Mouse (Mus musculus) MEL (cell line): ENCODE measurements around the gene Nfkbib. TPM values are rescaled to one million over a fixed set of nuclear protein-coding genes. Genes with fewer than 3 reads are reported as not detected.

Experiments used
- DNase-seq: peaks from one replicate; pipeline ENCODE4 v3.0.0; 2011; ENCODE audit warnings: low read depth, low spot score
- H3K27ac ChIP-seq: 2 replicates; pipeline ENCODE4 v1.5.1; 2012; ENCODE audit warnings: low read depth, mild to moderate bottlenecking, control low read depth, low read length, moderate library complexity; ENCODE audit not compliant: control insufficient read depth
- H3K27me3 ChIP-seq, 2 experiments: fragments of 150-350 bp in 1 of 2; sonication (generic) in 1 of 2; 2 replicates each; pipeline ENCODE4 v1.6.1; 2012; ENCODE audit warnings: low read length in 2 of 2, mild to moderate bottlenecking in 2 of 2, improper control_type of control experiment in 1 of 2, moderate library complexity in 1 of 2; ENCODE audit not compliant: insufficient read depth in 2 of 2, control insufficient read depth in 1 of 2
- H3K36me3 ChIP-seq, 2 experiments: 2 replicates each; pipeline ENCODE4 v1.6.1; 2012 to 2014; ENCODE audit warnings: low read length in 2 of 2, improper control_type of control experiment in 1 of 2, inconsistent platforms in 1 of 2, mild to moderate bottlenecking in 1 of 2; ENCODE audit not compliant: insufficient read depth in 2 of 2, control insufficient read depth in 1 of 2
- H3K4me1 ChIP-seq, 2 experiments: fragments of 150-350 bp in 1 of 2; sonication (generic) in 1 of 2; 2 replicates each; pipeline ENCODE4 v1.6.1; 2012; ENCODE audit warnings: low read length in 2 of 2, improper control_type of control experiment in 1 of 2, mild to moderate bottlenecking in 1 of 2; ENCODE audit not compliant: insufficient read depth in 2 of 2, control insufficient read depth in 1 of 2
- H3K4me3 ChIP-seq, 2 experiments: fragments of 150-350 bp in 1 of 2; sonication (generic) in 1 of 2; 2 replicates each; pipeline ENCODE4 v1.5.1; 2012; ENCODE audit warnings: low read depth in 2 of 2, low read length in 2 of 2, mild to moderate bottlenecking in 2 of 2, moderate library complexity in 2 of 2, control low read depth in 1 of 2, improper control_type of control experiment in 1 of 2; ENCODE audit not compliant: control insufficient read depth in 1 of 2, insufficient read depth in 1 of 2
- H3K79me2 ChIP-seq: 2 replicates; pipeline ENCODE4 v1.6.1; 2012; ENCODE audit warnings: mild to moderate bottlenecking, low read length, moderate library complexity; ENCODE audit not compliant: control insufficient read depth, poor library complexity, insufficient read depth
- H3K9ac ChIP-seq: 2 replicates; pipeline ENCODE4 v1.6.1; 2012; ENCODE audit warnings: low read depth, mild to moderate bottlenecking, control low read depth, low read length, moderate library complexity; ENCODE audit not compliant: control insufficient read depth, poor library complexity, severe bottlenecking
- H3K9me3 ChIP-seq: fragments of 150-350 bp; sonication (generic); replicated peaks from 2 replicates; pipeline ENCODE4 v1.6.1; 2012; ENCODE audit warnings: mild to moderate bottlenecking, low read length, improper control_type of control experiment, moderate library complexity; ENCODE audit not compliant: insufficient read depth
- CHD2 ChIP-seq: IDR thresholded peaks from 2 replicates; pipeline ENCODE4 v1.6.1; 2011; ENCODE audit warnings: low read length, improper control_type of control experiment
- CTCF ChIP-seq, 3 experiments: IDR thresholded peaks in 2 of 3; conservative IDR thresholded peaks in 1 of 3; 2 replicates each; pipeline ENCODE4 v1.5.1; 2011 to 2012; ENCODE audit warnings: low read length in 3 of 3, low read depth in 2 of 3, mild to moderate bottlenecking in 2 of 3, improper control_type of control experiment in 1 of 3, inconsistent platforms in 1 of 3, mixed read lengths in 1 of 3, moderate library complexity in 1 of 3; ENCODE audit not compliant: control insufficient read depth in 1 of 3, insufficient read depth in 1 of 3, poor library complexity in 1 of 3, severe bottlenecking in 1 of 3
- E2F4 ChIP-seq: IDR thresholded peaks from 2 replicates; pipeline ENCODE4 v1.6.1; 2011; ENCODE audit warnings: low read depth, low read length, improper control_type of control experiment, borderline replicate concordance
- ELF1 ChIP-seq: IDR thresholded peaks from 2 replicates; pipeline ENCODE4 v1.6.1; 2014; ENCODE audit warnings: low read depth, mild to moderate bottlenecking, inconsistent platforms, low read length, improper control_type of control experiment, moderate library complexity
- GABPA ChIP-seq: IDR thresholded peaks from 2 replicates; pipeline ENCODE4 v1.6.1; 2012; ENCODE audit warnings: low read depth, mild to moderate bottlenecking, inconsistent platforms, low read length, improper control_type of control experiment, moderate library complexity
- GATA1 ChIP-seq: IDR thresholded peaks from 2 replicates; pipeline ENCODE4 v1.6.1; 2011; ENCODE audit warnings: low read depth, low read length, improper control_type of control experiment
- MAFK ChIP-seq: IDR thresholded peaks from 2 replicates; pipeline ENCODE4 v1.6.1; 2011; ENCODE audit warnings: low read depth, mild to moderate bottlenecking, low read length, improper control_type of control experiment, borderline replicate concordance
- MAZ ChIP-seq: IDR thresholded peaks from 2 replicates; pipeline ENCODE4 v1.6.1; 2012; ENCODE audit warnings: low read depth, mild to moderate bottlenecking, inconsistent platforms, low read length, improper control_type of control experiment
- MEF2A ChIP-seq: IDR thresholded peaks from 2 replicates; pipeline ENCODE4 v1.6.1; 2014; ENCODE audit warnings: low read depth, mild to moderate bottlenecking, inconsistent platforms, low read length, improper control_type of control experiment; ENCODE audit not compliant: poor library complexity, insufficient replicate concordance, severe bottlenecking; ENCODE audit errors: extremely low read depth
- MYB ChIP-seq: IDR thresholded peaks from 2 replicates; pipeline ENCODE4 v1.6.1; 2011; ENCODE audit warnings: mild to moderate bottlenecking, low read depth, low read length, improper control_type of control experiment
- NELFE ChIP-seq: IDR thresholded peaks from 2 replicates; pipeline ENCODE4 v1.6.1; 2011; ENCODE audit warnings: low read depth, low read length, improper control_type of control experiment
- NRF1 ChIP-seq: IDR thresholded peaks from 2 replicates; pipeline ENCODE4 v1.6.1; 2014; ENCODE audit warnings: low read depth, mild to moderate bottlenecking, inconsistent platforms, low read length, improper control_type of control experiment, moderate library complexity; ENCODE audit not compliant: poor library complexity, insufficient read depth, severe bottlenecking
- POLR2A ChIP-seq, 2 experiments: IDR thresholded peaks; 2 replicates each; pipeline ENCODE4 v1.6.1; 2011 to 2012; ENCODE audit warnings: low read length in 2 of 2, mild to moderate bottlenecking in 2 of 2, control low read depth in 1 of 2, improper control_type of control experiment in 1 of 2, low read depth in 1 of 2, moderate library complexity in 1 of 2; ENCODE audit not compliant: control insufficient read depth in 1 of 2, insufficient read depth in 1 of 2, poor library complexity in 1 of 2
- POLR2AphosphoS2 ChIP-seq: IDR thresholded peaks from 2 replicates; pipeline ENCODE4 v1.6.1; 2011; ENCODE audit warnings: low read length, improper control_type of control experiment
- RAD21 ChIP-seq: IDR thresholded peaks from 2 replicates; pipeline ENCODE4 v1.6.1; 2011; ENCODE audit warnings: mild to moderate bottlenecking, low read depth, low read length, improper control_type of control experiment
- RCOR1 ChIP-seq: IDR thresholded peaks from 2 replicates; pipeline ENCODE4 v1.6.1; 2012; ENCODE audit warnings: low read depth, mild to moderate bottlenecking, inconsistent platforms, low read length, improper control_type of control experiment
- TAL1 ChIP-seq: IDR thresholded peaks from 2 replicates; pipeline ENCODE4 v1.6.1; 2012; ENCODE audit warnings: mild to moderate bottlenecking, inconsistent platforms, low read length, moderate library complexity, mixed read lengths
- TBP ChIP-seq: IDR thresholded peaks from 2 replicates; pipeline ENCODE4 v1.8.0; 2011; ENCODE audit warnings: low read depth, low read length, improper control_type of control experiment
- TCF12 ChIP-seq: IDR thresholded peaks from 2 replicates; pipeline ENCODE4 v1.6.1; 2014; ENCODE audit warnings: low read depth, mild to moderate bottlenecking, inconsistent platforms, low read length, improper control_type of control experiment, moderate library complexity
- UBTF ChIP-seq: IDR thresholded peaks from 2 replicates; pipeline ENCODE4 v1.6.1; 2012; ENCODE audit warnings: low read depth, mild to moderate bottlenecking, inconsistent platforms, low read length, improper control_type of control experiment, moderate library complexity, borderline replicate concordance; ENCODE audit not compliant: insufficient read depth
- ZC3H11A ChIP-seq: IDR thresholded peaks from 2 replicates; pipeline ENCODE4 v1.6.1; 2012; ENCODE audit warnings: low read depth, mild to moderate bottlenecking, inconsistent platforms, low read length, improper control_type of control experiment
- ZKSCAN1 ChIP-seq: IDR thresholded peaks from 2 replicates; pipeline ENCODE4 v1.6.1; 2012; ENCODE audit warnings: low read depth, mild to moderate bottlenecking, inconsistent platforms, low read length, improper control_type of control experiment, moderate library complexity
- ZMIZ1 ChIP-seq: IDR thresholded peaks from 2 replicates; pipeline ENCODE4 v1.6.1; 2012; ENCODE audit warnings: low read depth, mild to moderate bottlenecking, inconsistent platforms, low read length, improper control_type of control experiment, moderate library complexity
- ZNF384 ChIP-seq: IDR thresholded peaks from 2 replicates; pipeline ENCODE4 v1.6.1; 2012; ENCODE audit warnings: low read depth, mild to moderate bottlenecking, inconsistent platforms, low read length, improper control_type of control experiment
- polyA plus RNA-seq, 2 experiments: library from polyadenylated mRNA; stranded (reverse) in 1 of 2; unstranded in 1 of 2; fragments of >175 nt in 1 of 2; fragments of >200 nt in 1 of 2; gene quantifications; 2 replicates each; pipeline versions ENCODE4 v1.2.1 to v1.2.4; 2012; ENCODE audit warnings: low replicate concordance in 2 of 2, low read depth in 1 of 2; ENCODE audit not compliant: insufficient read length in 2 of 2, insufficient read depth in 1 of 2, missing spikeins in 1 of 2
- total RNA-seq: library from RNA; depleted of rRNA; stranded (reverse); fragments of 300-350 nt; gene quantifications from 2 replicates; pipeline ENCODE4 v1.2.3, GENCODE M21; 2012

Nfkbib gene
- total and polyA plus RNA-seq, 3 experiments: 32.9 to 52.7 TPM; not detected in 1

GRCm38 (mm10) chr7:28766173-28766879, 986 bp downstream of the Nfkbib start, which contains the start of gene Sirt2 (continued):
- peak; percentile 52; the same call in 1 of the 2 replicates for TF ChIP-seq MAZ
- TF ChIP-seq GATA1: peak; percentile 38; the same call in 1 of the 2 replicates
- TF ChIP-seq TAL1: no peak
- TF ChIP-seq ELF1: peak; percentile 89

DNA sequence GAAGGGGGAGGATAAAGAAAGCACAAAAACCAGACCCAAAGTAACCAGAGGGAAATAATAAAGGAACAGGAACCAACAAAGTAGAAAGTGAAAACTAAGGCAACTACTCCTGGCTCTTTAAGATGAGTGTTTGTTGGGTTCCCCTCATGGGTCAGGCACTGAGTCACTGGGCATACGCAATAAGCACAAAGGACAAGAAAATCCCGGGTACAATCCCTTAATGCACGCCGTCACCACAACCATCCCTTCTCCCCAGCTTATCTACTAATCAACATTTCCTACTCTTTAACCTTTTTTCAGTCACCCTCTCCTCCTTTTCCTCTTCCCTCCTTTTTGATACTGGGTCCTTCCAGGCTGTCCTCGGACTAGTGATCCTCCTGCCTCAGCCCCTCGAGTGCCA, 2.1 kb downstream of the Nfkbib start:
- Histone ChIP-seq H3K27me3 (no peaks in the 10 kb centered on the region), H3K4me3 (peak overlapping the region; percentile 69 to 88; a peak in 3 of 4 replicates), H3K4me1 (peaks cover 22 to 37% of the 10 kb centered on the region in 2 experiments), H3K79me2 (peaks cover 16% of the 10 kb centered on the region), H3K9me3 (no peaks in the 10 kb centered on the region), H3K36me3 (peaks cover 0 to 27% of the 10 kb centered on the region in 2 experiments; a peak in 3 of 4 replicates), H3K9ac (peak overlapping the region; percentile 78), H3K27ac (no peak overlapping the region)
- no peak for DNase-seq
- TF ChIP-seq CHD2 (no peak), POLR2AphosphoS2 (no peak), GABPA (no peak), MEF2A (no peak), MYB (no peak)

- peaks cover 0 to 10% of the 10 kb centered on the region in 2 experiments; a peak in 2 of 4 replicates for H3K4me1 ChIP-seq
- peaks cover 0 to 3% of the 10 kb centered on the region in 2 experiments; a peak in 2 of 4 replicates for H3K36me3 ChIP-seq
- no peak overlapping the region for H3K4me3 ChIP-seq
- no peak overlapping the region for H3K27ac ChIP-seq
- no peaks in the 10 kb centered on the region for H3K9me3 ChIP-seq
- H3K27me3 ChIP-seq: no peaks in the 10 kb centered on the region
- DNase-seq: no peak
- no peak overlapping the region for H3K9ac ChIP-seq
- TF ChIP-seq CTCF (IDR thresholded peaks at IDR 0.05 in 2 of 3, conservative IDR thresholded peaks at IDR 0.05 in 1 of 3; ENCODE audit: control insufficient read depth in 1 of 3, insufficient read depth in 1 of 3, low read depth in 2 of 3, low read length in 3 of 3, poor library complexity in 1 of 3, severe bottlenecking in 1 of 3) (no peak), NRF1 (no peak), MEF2A (no peak), RAD21 (no peak), ZC3H11A (no peak), ZKSCAN1 (no peak), MAFK (no peak), POLR2A (IDR thresholded peaks at IDR 0.05; ENCODE audit: control insufficient read depth in 1 of 2, insufficient read depth in 1 of 2, low read depth in 1 of 2, low read length in 2 of 2, poor library complexity in 1 of 2) (no peak), ZNF384 (no peak), TBP (no peak), TAL1 (no peak), RCOR1 (no peak), UBTF (no peak), MYB (no peak), ZMIZ1 (no peak), GATA1 (no peak), NELFE (no peak), MAZ (no peak), E2F4 (no peak), TCF12 (no peak)
- H3K79me2 ChIP-seq: peaks cover 11% of the 10 kb centered on the region
Observed at GRCm38 (mm10) chr7:28761907-28762306, 5.4 kb downstream of the Nfkbib start.
